Mouse (Mus musculus): ENCODE measurements at regions not wholly inside any gene's neighbourhood (a gene's known extent, or its start where the extent isn't known, plus 50 kb on each side); places are given as distances from the start of the nearest gene placed in this dataset.

GRCm38 (mm10) chr14:99387581-99387980, 89.1 kb downstream of the Klf5 start:
- no peak for TF ChIP-seq POLR2A (IDR thresholded peaks at IDR 0.05; ENCODE audit: low read depth, low read length)
- no peak for TF ChIP-seq CTCF (IDR thresholded peaks at IDR 0.05; ENCODE audit: borderline replicate concordance, insufficient read depth, low read length)

Measured in embryonic fibroblast, embryonic 13.5 days (primary cell).